Mouse (Mus musculus) large intestine, adult 2 months (tissue): ENCODE data around the gene Gm3138. TPM values are rescaled to one million over a fixed set of nuclear protein-coding genes. Genes with fewer than 3 reads are reported as not detected.
"Not testable (repeated sequence)": the region's sequence is repeated elsewhere in the genome, so short reads cannot be mapped to it uniquely, and the experiment has no call there.

Experiments
- DNase-seq: peaks from one replicate; pipeline ENCODE4 v3.0.0-alpha.2; 2012; ENCODE audit warnings: low read depth, low spot score
- WGBS: fragments of 180-500 bp; shearing (Covaris S2); methylation state at CpG from one replicate; pipeline ENCODE4 v1.1.7; 2018; 5-methylcytosine and 5-hydroxymethylcytosine counted together
- polyA plus RNA-seq: library from polyadenylated mRNA; depleted of rRNA; stranded (reverse); fragments of >200 nt; gene quantifications from 2 replicates; pipeline ENCODE4 v1.2.3, GENCODE M21; 2012; rRNA removed

Gene Gm3138
- not detected in 2 replicates for polyA plus RNA-seq

DNA sequence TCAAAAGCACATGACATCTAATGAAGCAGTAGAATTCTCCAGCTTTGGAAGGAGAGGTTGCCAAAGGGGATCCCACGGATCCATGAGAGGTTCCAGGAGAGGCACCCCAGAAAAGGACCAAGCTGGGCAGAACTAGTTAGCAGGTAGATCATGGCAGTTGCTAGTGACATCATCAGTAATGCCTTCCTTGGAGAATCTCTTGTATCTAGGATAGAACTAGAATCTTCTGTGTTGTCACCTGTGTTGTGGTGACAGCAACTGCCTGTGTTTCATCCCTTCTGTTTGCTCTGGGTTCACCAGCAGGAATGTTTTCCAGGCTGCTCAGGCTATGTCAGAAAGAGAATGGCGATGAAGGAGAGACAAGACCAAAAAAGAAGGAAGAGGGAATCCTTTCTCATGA lies at the start of gene Gm3138:
Gene Gm3138 (plus strand): TSS at position 301 of the 400 bp plus-strand sequence.
- DNase-seq, result not testable (repeated sequence)
- no CpG with 5 or more reads among the region's 2 CpGs for WGBS

- 80% methylated on average over 2 of the region's 2 CpGs for WGBS
- not testable (repeated sequence) for DNase-seq
Measured at GRCm38 (mm10) chr14:4269238-4269950, 20.0 kb downstream of the Gm3138 start.

DNA sequence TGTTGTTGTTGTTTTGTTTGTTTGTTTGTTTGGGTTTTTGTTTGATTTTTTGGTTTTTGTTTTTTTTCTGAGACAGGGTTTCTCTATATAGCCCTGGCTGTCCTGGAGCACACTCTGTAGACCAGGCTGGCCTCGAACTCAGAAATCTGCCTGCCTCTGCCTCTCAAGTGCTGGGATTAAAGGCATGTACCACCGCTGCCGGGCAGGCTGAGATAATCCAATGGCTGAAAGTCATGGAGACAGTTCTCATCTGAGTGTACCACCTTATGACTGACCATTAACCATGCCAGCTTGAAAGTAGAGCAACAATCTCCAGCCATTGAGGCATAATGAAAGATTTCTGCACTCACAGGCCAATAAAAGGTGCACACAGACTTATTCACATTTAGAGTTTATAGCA lies 30.4 kb downstream of the Gm3138 start:
- DNase-seq, result not testable (repeated sequence)
- 91% methylated on average over 3 of the region's 3 CpGs for WGBS

Other genes starting within 250 kb of the Gm3138 start
- 0.15 TPM in 1 of 2 replicates, not detected in the other for gene Gm5796, start 225.7 kb upstream of the Gm3138 start, polyA plus RNA-seq
- gene Gm3115, start 165.5 kb upstream of the Gm3138 start, polyA plus RNA-seq, result not detected in 2 replicates
- 0.05 and 0.07 TPM in 2 replicates for gene Gm8108, start 139.1 kb upstream of the Gm3138 start, polyA plus RNA-seq
- gene Gm3127, start 84.6 kb upstream of the Gm3138 start, polyA plus RNA-seq, result not detected in 2 replicates
- gene Gm2974, start 67.1 kb upstream of the Gm3138 start, polyA plus RNA-seq, result 0.16 TPM in 1 of 2 replicates, not detected in the other
- not detected in 2 replicates for gene Gm3149, start 67.7 kb downstream of the Gm3138 start, polyA plus RNA-seq
- gene 2610042L04Rik, start 85.1 kb downstream of the Gm3138 start, polyA plus RNA-seq, result 0.11 TPM in 1 of 2 replicates, not detected in the other
- not detected in 2 replicates for gene Gm3159, start 147.9 kb downstream of the Gm3138 start, polyA plus RNA-seq
- gene Gm3164, start 165.8 kb downstream of the Gm3138 start, polyA plus RNA-seq, result 0.14 TPM in 1 of 2 replicates, not detected in the other
- gene Gm3173, start 181.4 kb downstream of the Gm3138 start, polyA plus RNA-seq, result not detected in 2 replicates
- gene Gm3182, start 232.1 kb downstream of the Gm3138 start, polyA plus RNA-seq, result not detected in 2 replicates